Comparison of ENCODE assay signal across 8 mouse cellular contexts in genomic region chr10:18234560-18235401, GRCm38 (mm10). TPM values are rescaled to one million over a fixed set of nuclear protein-coding genes. Genes with fewer than 3 reads are reported as not detected.
DNase-seq lines count a peak whose midpoint lies in the region; ATAC-seq lines count a peak whose summit lies in the region.

Ccdc28a (minus strand) TSS chr10:18234998.

- DNase-seq in Muller cell, postnatal 12 days (ENCODE audit: inconsistent ontology term) = peak; percentile 92
- peak; percentile 97 for DNase-seq in cerebellum, adult 9-11 months
- DNase-seq in frontal cortex, adult 2 months (ENCODE audit: extremely low spot score in 1 of 2, low spot score in 1 of 2) = peak; percentile 93 to 96
- DNase-seq in hindbrain, embryonic 11.5 days (ENCODE audit: low spot score) = peak; percentile 97
- peak; percentile 94 for DNase-seq in layer of hippocampus, postnatal 10 days (ENCODE audit: low spot score in 2 of 2)
- DNase-seq in lung, postnatal 10 days = peak; percentile 96
- peak; percentile 90 for DNase-seq in ovary, postnatal 36 days (ENCODE audit: low spot score)
- DNase-seq in thymus, postnatal 25 days = peak; percentile 96

- H3K4me2 ChIP-seq in hindbrain, embryonic 11.5 days (replicated peaks; ENCODE audit: low read depth, low read length) = peak within 1 kb of the TSS; percentile 43

- peak; percentile 99 for ATAC-seq in hindbrain, embryonic 11.5 days (ENCODE audit: low FRiP score)

- no peaks in the 10 kb centered on the region for H3K36me3 ChIP-seq in hindbrain, embryonic 11.5 days (ENCODE audit: control insufficient read depth, insufficient read depth, low read length)

- 1% methylated on average over 41 of the region's 41 CpGs for WGBS in hindbrain, embryonic 11.5 days

- no peaks in the 10 kb centered on the region for H3K27me3 ChIP-seq in hindbrain, embryonic 11.5 days (ENCODE audit: control insufficient read depth, insufficient read depth, low read length)

- H3K9me3 ChIP-seq in hindbrain, embryonic 11.5 days (ENCODE audit: control insufficient read depth, low read length) = no peaks in the 10 kb centered on the region

- H3K4me3 ChIP-seq in hindbrain, embryonic 11.5 days (ENCODE audit: low read depth, low read length) = peak within 1 kb of the TSS; percentile 63

- H3K4me1 ChIP-seq in hindbrain, embryonic 11.5 days (replicated peaks; ENCODE audit: control insufficient read depth, insufficient read depth, low read length) = no peaks in the 10 kb centered on the region

- no peak within 1 kb of the TSS for H3K27ac ChIP-seq in hindbrain, embryonic 11.5 days (ENCODE audit: low read depth, low read length)

- H3K9ac ChIP-seq in hindbrain, embryonic 11.5 days (ENCODE audit: low read depth, low read length) = peak within 1 kb of the TSS; percentile 61

RNA-seq across cellular contexts. Expression of gene Ccdc28a, which starts in this region (rescaled TPM):
- polyA plus RNA-seq in frontal cortex, adult 2 months (2012; rRNA removed) = 65.4 and 67.0 TPM in 2 replicates
- polyA plus RNA-seq in hindbrain, embryonic 11.5 days (2014; fragmentation: Nextera tagmentation; extraction: Ambion mirVana) = 7.0 and 8.5 TPM in 2 replicates
- total RNA-seq in layer of hippocampus, postnatal 10 days (2021) = 10 to 100 TPM in 1 of 2 experiments, 1 to 10 TPM in 1; 9.6 to 12.4 TPM
